Mouse (Mus musculus): ENCODE data around the gene Nfia. TPM values are rescaled to one million over a fixed set of nuclear protein-coding genes. Genes with fewer than 3 reads are reported as not detected.

The Nfia gene
- polyA plus RNA-seq (2016; fragmentation: Nextera tagmentation; extraction: Ambion mirVana) = 6.7 and 21.3 TPM in 2 replicates

DNA sequence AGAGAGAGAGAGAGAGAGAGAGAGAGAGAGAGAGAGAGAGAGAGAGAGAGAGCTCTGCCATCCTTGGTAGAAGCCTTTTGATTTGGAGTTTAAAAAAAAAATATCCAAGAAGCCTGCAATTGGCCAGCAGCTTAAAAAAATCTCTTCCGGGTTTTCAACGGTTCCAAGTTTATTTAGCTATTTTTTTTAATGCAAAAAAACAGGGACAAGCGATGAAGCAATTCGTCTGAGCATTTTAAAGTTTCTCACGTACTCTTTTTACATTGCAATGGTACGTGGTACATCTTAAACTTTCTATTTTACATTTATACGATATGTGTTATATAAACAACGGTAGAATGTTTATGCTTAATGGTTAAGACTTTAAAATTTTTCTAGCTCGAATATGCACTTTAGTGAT lies at the start of gene Nfia:
Gene Nfia, plus strand, starts transcription at position 94 of the 400 bp plus-strand sequence.
- DNase-seq (ENCODE audit: low spot score) = no peak
- peaks cover 46% of the 10 kb centered on the region for H3K4me1 ChIP-seq
- no peaks in the 10 kb centered on the region for H3K9me3 ChIP-seq (replicated peaks)
- peaks cover 18% of the 10 kb centered on the region for H3K27me3 ChIP-seq (ENCODE audit: low read depth, poor library complexity, severe bottlenecking)
- H3K4me3 ChIP-seq = peak within 1 kb of the TSS; percentile 55
- 0% methylated on average over 9 of the region's 9 CpGs for WGBS
- no peaks in the 10 kb centered on the region for H3K36me3 ChIP-seq
- peak within 1 kb of the TSS; percentile 91 for H3K27ac ChIP-seq

DNA sequence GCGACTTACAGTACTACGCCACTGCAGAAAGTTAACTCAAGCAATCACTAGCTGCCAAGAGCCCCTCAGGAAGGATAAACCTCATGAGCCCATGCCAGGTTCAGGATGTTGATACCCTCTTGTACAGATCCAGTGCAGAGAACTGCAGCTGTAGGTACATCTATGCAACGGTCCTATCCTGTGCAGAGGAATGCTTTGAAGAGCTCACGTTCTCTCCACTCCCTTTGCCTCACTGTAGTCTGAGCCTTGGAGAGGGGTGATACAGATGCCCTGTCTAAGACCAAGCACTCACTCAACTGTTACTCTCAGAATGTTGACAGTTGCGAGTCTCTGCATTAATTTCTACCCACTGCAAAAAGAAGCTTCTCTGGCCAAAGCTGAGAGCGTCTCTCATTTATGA lies 49.2 kb upstream of the Nfia start:
- WGBS = 75% methylated on average over 6 of the region's 6 CpGs
- DNase-seq (ENCODE audit: low spot score) = no peak

DNA sequence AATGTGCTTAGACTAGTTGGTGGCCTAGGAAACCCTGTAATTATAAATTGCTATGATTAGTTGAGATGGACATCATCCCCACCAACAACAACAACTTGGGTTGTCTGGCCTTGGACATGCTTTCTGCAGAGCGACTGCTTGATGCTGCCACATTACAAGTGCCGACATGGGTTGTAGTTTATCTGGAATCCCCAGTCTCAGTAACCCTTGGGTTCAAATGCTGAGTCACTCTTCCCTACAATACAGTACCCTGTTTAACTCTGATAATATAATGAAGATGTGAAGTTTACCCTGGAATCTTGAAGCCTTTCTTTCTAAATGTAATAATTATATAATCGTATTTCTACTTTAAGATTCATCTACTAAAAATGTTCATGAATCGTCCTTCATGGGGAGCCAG lies 44.0 kb upstream of the Nfia start:
- no peak for DNase-seq (ENCODE audit: low spot score)
- Histone ChIP-seq H3K27me3 (ENCODE audit: low read depth, poor library complexity, severe bottlenecking) (peaks cover 5% of the 10 kb centered on the region; the same call in 1 of the 2 replicates), H3K9me3 (replicated peaks) (no peaks in the 10 kb centered on the region), H3K27ac (no peak overlapping the region), H3K36me3 (no peaks in the 10 kb centered on the region), H3K4me1 (peaks cover 5% of the 10 kb centered on the region), H3K4me3 (no peak overlapping the region)
- WGBS = 93% methylated on average over 4 of the region's 4 CpGs

More for the DNA sequence above, 49.2 kb upstream of the Nfia start:
- no peaks in the 10 kb centered on the region for H3K9me3 ChIP-seq (replicated peaks)
- no peaks in the 10 kb centered on the region for H3K36me3 ChIP-seq
- H3K27me3 ChIP-seq (ENCODE audit: low read depth, poor library complexity, severe bottlenecking) = peaks cover 12% of the 10 kb centered on the region
- no peak overlapping the region for H3K4me3 ChIP-seq
- H3K27ac ChIP-seq = no peak overlapping the region
- H3K4me1 ChIP-seq = peaks cover 20% of the 10 kb centered on the region

DNA sequence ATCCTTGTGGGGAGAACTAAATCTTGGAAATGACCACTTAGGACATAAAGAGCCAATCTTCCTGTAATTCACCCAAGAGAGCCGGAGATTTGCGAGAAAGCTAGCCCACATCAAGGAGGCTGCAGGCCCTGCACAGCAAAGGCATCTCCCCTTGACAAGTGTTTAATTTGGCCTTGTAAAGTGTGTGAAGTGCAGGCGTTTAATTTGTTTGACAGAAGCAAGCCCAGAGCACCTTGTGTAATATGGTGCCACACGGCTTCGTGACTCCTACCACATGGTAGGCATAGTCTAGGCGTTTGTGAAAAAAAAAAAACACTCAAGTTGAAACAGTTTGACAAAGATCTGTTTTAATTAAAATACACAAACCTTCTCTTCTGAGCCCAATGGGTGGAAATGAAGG lies 42.5 kb upstream of the Nfia start:
- WGBS = 53% methylated on average over 6 of the region's 6 CpGs
- no peak for DNase-seq (ENCODE audit: low spot score)
- no peaks in the 10 kb centered on the region for H3K27me3 ChIP-seq (ENCODE audit: low read depth, poor library complexity, severe bottlenecking)
- no peaks in the 10 kb centered on the region for H3K36me3 ChIP-seq
- no peaks in the 10 kb centered on the region for H3K9me3 ChIP-seq (replicated peaks)
- H3K4me1 ChIP-seq = 0 out of 2 replicates have a peak, but pooled peaks cover 2% of the 10 kb centered on the region
- no peak overlapping the region for H3K4me3 ChIP-seq
- H3K27ac ChIP-seq = no peak overlapping the region

DNA sequence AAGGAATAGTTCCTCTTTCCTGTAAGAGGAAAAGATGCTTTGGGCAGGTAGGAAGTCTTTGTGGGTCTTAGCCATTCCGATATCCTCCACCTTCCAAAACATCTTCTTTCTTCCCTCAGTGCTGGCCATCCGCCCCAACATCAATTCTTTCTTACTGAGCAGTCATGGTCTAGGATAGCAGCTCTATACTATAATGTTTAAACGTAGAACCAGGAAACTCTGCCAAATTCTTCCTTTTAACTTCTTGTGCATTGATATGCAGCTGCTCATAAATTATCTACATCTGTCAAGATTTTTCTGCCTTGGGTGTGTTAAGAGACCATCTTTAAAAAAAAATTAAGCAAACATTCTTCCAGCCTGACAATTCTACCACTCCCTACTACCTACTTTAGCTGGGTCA lies 42.1 kb upstream of the Nfia start:
- 83% methylated on average over 3 of the region's 3 CpGs for WGBS
- H3K27ac ChIP-seq = no peak overlapping the region
- no peaks in the 10 kb centered on the region for H3K36me3 ChIP-seq
- no peak for DNase-seq (ENCODE audit: low spot score)
- H3K4me1 ChIP-seq = 0 out of 2 replicates have a peak, but pooled peaks cover 2% of the 10 kb centered on the region
- no peak overlapping the region for H3K4me3 ChIP-seq
- no peaks in the 10 kb centered on the region for H3K9me3 ChIP-seq (replicated peaks)
- H3K27me3 ChIP-seq (ENCODE audit: low read depth, poor library complexity, severe bottlenecking) = no peaks in the 10 kb centered on the region

DNA sequence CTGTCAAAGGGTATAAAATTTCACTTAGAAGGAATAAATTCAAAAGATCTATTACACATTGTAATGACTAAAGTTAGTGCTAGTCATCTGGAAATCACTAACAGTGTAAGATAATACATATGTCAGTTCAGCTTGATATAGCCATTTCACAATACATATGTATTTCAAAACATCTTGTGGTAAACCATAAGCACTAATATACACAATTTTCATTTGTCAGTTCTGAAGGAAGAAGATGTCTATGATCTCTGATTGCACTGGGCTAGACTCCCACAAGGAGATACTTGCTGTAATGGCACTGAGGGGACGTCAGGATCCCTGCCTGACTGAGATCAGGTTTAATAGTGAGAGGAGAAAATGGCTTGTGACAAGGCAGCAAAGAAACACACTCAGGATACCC lies 39.1 kb upstream of the Nfia start:
- no peak for DNase-seq (ENCODE audit: low spot score)
- Histone ChIP-seq H3K9me3 (replicated peaks) (no peaks in the 10 kb centered on the region), H3K27ac (no peak overlapping the region), H3K4me3 (no peak overlapping the region), H3K27me3 (ENCODE audit: low read depth, poor library complexity, severe bottlenecking) (no peaks in the 10 kb centered on the region), H3K4me1 (0 out of 2 replicates have a peak, but pooled peaks cover 2% of the 10 kb centered on the region), H3K36me3 (no peaks in the 10 kb centered on the region)
- 49% methylated on average over 1 of the region's 1 CpGs for WGBS

DNA sequence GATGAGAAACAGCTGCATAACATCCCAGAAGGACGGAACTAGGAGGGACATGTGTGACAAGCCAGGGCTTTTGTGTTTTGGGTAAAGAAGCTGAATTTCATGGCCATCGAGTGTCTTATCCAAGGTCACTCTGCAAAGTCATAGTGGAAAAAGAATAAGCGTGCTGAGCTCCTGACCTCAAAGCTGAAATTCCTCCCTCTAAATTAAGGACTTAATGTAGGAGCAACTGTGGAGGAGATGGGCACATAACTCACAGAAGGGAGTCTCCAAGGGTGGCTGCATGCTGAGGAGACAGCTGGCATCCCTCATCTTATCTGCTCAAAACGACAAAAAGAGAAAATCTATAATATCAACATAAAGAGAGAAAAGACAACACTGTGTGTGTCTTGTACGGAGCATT lies 28.6 kb upstream of the Nfia start:
- H3K27ac ChIP-seq = no peak overlapping the region
- peaks cover 12% of the 10 kb centered on the region for H3K4me1 ChIP-seq
- WGBS = 82% methylated on average over 5 of the region's 5 CpGs
- no peak overlapping the region for H3K4me3 ChIP-seq
- H3K27me3 ChIP-seq (ENCODE audit: low read depth, poor library complexity, severe bottlenecking) = peaks cover 36% of the 10 kb centered on the region
- H3K9me3 ChIP-seq (replicated peaks) = no peaks in the 10 kb centered on the region
- no peak for DNase-seq (ENCODE audit: low spot score)
- no peaks in the 10 kb centered on the region for H3K36me3 ChIP-seq

DNA sequence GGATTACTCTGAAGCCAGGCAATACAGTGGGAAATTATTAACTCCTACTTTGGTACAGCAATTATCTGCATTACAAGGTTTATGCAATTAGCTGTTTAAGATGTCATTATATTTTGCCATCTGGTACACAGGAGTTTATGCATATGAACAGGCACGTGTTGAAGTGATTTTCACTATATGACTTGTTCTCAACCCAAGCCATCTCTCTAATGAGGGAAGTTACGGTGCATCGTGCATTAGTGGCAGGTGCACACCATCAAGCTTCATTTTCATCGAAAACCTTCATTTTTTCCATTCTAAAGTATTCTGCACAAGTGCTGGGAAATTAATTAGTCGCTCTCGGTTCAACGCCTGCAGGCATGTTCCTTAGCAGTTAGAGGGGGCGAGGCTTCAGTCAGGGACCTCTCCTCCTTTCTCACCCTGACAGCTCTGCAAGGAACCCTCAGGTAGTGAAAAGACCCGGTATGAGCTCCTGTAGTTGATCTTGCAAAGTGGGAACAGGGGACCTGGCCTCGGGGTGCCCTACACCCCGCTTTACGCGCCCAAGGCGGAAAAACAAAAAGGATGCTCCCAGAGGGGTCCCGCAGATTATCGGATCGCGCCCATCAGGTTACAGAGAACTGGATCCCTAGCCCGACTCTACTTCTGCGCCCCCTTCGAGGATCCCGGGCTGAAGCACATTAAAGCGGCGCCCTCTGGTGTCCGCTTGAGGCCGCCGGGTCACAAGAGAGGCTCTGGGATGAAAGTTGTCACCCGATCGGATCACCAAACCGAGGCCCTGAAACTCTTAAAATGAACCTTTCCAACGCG lies 27.0 kb upstream of the Nfia start:
- H3K4me1 ChIP-seq = peaks cover 12% of the 10 kb centered on the region
- peak; percentile 86 for DNase-seq (ENCODE audit: low spot score)
- no peaks in the 10 kb centered on the region for H3K9me3 ChIP-seq (replicated peaks)
- peak overlapping the region; percentile 52 for H3K4me3 ChIP-seq
- H3K36me3 ChIP-seq = no peaks in the 10 kb centered on the region
- WGBS = 8% methylated on average over 32 of the region's 32 CpGs
- H3K27ac ChIP-seq = peak overlapping the region; percentile 77
- H3K27me3 ChIP-seq (ENCODE audit: low read depth, poor library complexity, severe bottlenecking) = peaks cover 52% of the 10 kb centered on the region

DNA sequence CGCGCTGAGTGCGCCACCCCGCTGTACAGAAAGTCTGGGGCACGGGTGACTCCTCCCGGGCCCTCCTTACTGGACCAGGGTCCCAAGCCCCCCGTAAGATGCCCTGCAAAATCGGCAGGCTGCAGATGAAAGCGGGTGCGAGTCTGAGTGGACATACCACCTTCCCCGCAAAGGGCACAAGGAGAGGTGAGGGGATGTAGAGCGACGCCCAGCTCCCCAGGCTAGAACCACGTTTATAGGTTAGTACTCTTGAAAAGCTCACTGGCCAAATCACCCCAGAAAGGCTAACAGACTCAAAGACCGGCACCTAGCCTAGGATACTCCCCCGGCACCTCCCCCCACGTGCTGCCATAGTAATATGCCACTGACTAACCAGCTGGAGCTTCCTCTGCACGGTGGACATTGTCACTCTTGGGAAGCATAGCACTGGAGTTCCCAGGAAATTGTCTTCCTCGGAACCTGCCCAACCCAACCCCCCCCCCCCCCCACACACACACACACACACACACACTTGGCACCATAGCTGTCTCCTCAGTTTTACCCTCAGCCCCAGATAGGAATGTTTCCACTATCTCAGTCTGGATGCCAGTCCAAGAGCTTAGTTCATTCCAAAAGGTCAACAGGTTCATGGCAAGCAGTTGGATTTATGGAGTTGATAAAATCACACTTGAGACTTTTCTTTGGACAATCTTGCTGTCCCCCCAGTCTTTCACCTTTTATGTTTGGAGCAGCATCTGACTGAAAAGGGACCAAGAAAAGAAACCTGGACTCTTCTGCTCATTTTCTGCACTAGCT lies 26.2 kb upstream of the Nfia start:
- H3K36me3 ChIP-seq = no peaks in the 10 kb centered on the region
- peak overlapping the region; percentile 52 for H3K4me3 ChIP-seq
- peaks cover 52% of the 10 kb centered on the region for H3K27me3 ChIP-seq (ENCODE audit: low read depth, poor library complexity, severe bottlenecking)
- H3K27ac ChIP-seq = peak overlapping the region; percentile 77
- peaks cover 19% of the 10 kb centered on the region for H3K4me1 ChIP-seq
- WGBS = 9% methylated on average over 19 of the region's 19 CpGs
- no peak for DNase-seq (ENCODE audit: low spot score)
- H3K9me3 ChIP-seq (replicated peaks) = no peaks in the 10 kb centered on the region

DNA sequence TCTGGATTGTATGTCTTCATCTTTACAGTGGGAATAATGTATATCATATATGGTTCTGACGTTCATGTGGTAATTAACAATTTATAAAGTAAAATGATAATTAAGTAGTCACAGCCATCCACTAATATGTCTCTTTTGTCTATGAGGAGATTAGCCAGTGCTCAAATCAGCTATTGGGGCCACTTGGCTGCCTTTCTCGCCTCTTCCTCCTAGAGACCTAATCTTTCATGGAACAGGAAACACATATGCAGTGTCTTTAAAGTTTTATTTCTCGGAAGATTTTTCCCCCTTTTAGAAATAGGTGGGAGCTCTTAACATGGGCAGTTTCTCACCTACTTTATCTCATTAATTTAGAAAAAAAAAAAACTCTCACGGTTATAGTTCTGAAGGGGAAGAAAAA lies 22.1 kb upstream of the Nfia start:
- 49% methylated on average over 4 of the region's 4 CpGs for WGBS
- Histone ChIP-seq H3K27ac (no peak overlapping the region), H3K9me3 (replicated peaks) (no peaks in the 10 kb centered on the region), H3K27me3 (ENCODE audit: low read depth, poor library complexity, severe bottlenecking) (peaks cover 71% of the 10 kb centered on the region), H3K4me1 (peaks cover 52% of the 10 kb centered on the region), H3K36me3 (no peaks in the 10 kb centered on the region), H3K4me3 (no peak overlapping the region)
- no peak for DNase-seq (ENCODE audit: low spot score)

DNA sequence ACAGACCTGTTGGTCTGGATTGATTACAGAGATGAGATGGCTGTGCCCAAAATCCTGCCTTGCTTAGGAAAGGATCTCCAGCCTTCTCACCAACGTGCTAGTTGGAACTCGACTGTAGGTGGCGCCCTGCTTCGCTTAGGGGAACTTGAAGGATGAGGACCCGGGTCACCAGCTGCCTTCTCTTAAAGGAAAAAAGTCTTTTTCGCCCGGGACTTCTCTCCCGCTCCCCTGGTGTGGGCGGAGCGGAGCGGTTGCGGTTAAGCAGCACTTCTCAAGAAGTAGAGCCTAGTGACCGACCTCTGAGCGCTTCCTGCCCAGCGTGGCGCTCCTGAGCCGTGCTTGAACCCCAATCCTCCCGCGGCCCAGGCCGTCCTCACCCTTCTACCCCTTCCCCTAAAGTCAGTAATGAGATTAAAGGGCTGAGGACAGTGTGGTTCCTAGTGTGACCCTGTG lies 21.5 kb upstream of the Nfia start:
- peak overlapping the region; percentile 58 for H3K4me3 ChIP-seq
- peak; percentile 91 for DNase-seq (ENCODE audit: low spot score)
- no peaks in the 10 kb centered on the region for H3K36me3 ChIP-seq
- no peaks in the 10 kb centered on the region for H3K9me3 ChIP-seq (replicated peaks)
- peak overlapping the region; percentile 85 for H3K27ac ChIP-seq
- under 1% methylated on average over 20 of the region's 20 CpGs for WGBS
- H3K4me1 ChIP-seq = peaks cover 48% of the 10 kb centered on the region
- peaks cover 74% of the 10 kb centered on the region for H3K27me3 ChIP-seq (ENCODE audit: low read depth, poor library complexity, severe bottlenecking)

DNA sequence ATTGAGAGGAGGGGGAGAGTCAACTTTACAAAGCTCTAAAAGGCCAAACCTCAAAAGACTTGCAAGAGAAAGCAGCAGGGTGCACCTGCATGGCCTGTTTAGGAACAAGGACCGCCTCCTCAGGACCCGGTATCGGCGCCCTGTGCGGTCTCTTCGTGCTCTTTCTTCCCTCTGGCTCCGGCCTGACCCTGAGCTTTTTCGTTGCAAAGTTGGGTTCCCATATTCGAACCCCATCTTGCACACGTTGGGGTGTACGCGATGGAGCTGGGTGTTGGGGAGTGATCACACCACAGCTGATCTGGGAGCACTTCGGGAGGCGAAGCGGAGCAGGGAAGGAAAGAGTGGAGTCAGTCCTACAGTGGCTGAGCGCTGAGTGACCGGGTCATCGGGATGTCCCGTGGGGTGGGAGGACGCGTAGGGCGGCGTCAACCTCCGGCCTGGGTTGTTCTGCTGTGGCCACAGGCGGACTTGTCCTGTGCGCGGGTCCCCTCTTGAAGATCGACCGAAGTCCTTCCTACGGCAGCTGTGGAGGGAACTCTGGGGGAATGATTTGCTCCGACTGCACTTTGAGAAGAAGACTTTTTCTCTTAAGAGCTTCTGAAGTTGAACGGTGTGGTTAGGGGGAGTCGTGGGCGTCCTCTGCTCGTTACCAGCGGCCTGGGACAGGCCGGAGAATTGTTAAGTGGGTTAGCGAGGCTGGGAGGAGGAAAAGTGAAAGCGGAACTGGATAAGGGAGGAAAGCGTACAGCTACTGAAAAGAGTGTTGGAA lies 20.9 kb upstream of the Nfia start:
- H3K36me3 ChIP-seq = no peaks in the 10 kb centered on the region
- peak overlapping the region; percentile 58 for H3K4me3 ChIP-seq
- WGBS = under 1% methylated on average over 40 of the region's 40 CpGs
- H3K4me1 ChIP-seq = peaks cover 43% of the 10 kb centered on the region
- DNase-seq (ENCODE audit: low spot score) = peak; percentile 74
- no peaks in the 10 kb centered on the region for H3K9me3 ChIP-seq (replicated peaks)
- H3K27ac ChIP-seq = peak overlapping the region; percentile 85
- peaks cover 74% of the 10 kb centered on the region for H3K27me3 ChIP-seq (ENCODE audit: low read depth, poor library complexity, severe bottlenecking)
